Mouse (Mus musculus) lung, embryonic 15.5 days (tissue): ENCODE measurements around the gene Cubn. TPM values are rescaled to one million over a fixed set of nuclear protein-coding genes. Genes with fewer than 3 reads are reported as not detected.

Source experiments
- ATAC-seq: fragments of 200-750 bp; cut with Nextera tagmentation; 2 replicates; pipeline ENCODE4 v1.8.0; 2017; ENCODE audit warnings: moderate number of reproducible peaks, borderline replicate concordance; ENCODE audit not compliant: low FRiP score, low TSS enrichment; ENCODE audit errors: extremely low read depth
- H3K27ac ChIP-seq: fragments of 300-500 bp; sonication (generic); 2 replicates; pipeline ENCODE4 v1.5.1; 2015; ENCODE audit warnings: moderate library complexity, mild to moderate bottlenecking, inconsistent platforms
- H3K27me3 ChIP-seq: fragments of 300-500 bp; sonication (generic); 2 replicates; pipeline ENCODE4 v1.6.1; 2015; ENCODE audit warnings: inconsistent platforms
- H3K36me3 ChIP-seq: fragments of 300-500 bp; sonication (generic); 2 replicates; pipeline ENCODE4 v1.6.1; 2015; ENCODE audit warnings: inconsistent platforms
- H3K4me1 ChIP-seq: fragments of 300-500 bp; sonication (generic); 2 replicates; pipeline ENCODE4 v1.6.1; 2015; ENCODE audit warnings: inconsistent platforms
- H3K4me2 ChIP-seq: fragments of 300-500 bp; sonication (generic); 2 replicates; pipeline ENCODE4 v1.6.1; 2015; ENCODE audit warnings: inconsistent platforms, mild to moderate bottlenecking, moderate library complexity
- H3K4me3 ChIP-seq: fragments of 300-500 bp; sonication (generic); 2 replicates; pipeline ENCODE4 v1.5.1; 2015; ENCODE audit warnings: mild to moderate bottlenecking, inconsistent platforms
- H3K9ac ChIP-seq: fragments of 300-500 bp; sonication (generic); 2 replicates; pipeline ENCODE4 v1.6.1; 2015; ENCODE audit warnings: inconsistent platforms
- H3K9me3 ChIP-seq: fragments of 300-500 bp; sonication (generic); 2 replicates; pipeline ENCODE4 v1.6.1; 2016; ENCODE audit warnings: inconsistent platforms
- WGBS: fragments of 180-500 bp; shearing (Covaris S2); methylation state at CpG from one replicate; pipeline ENCODE4 v1.1.7; 2015; 5-methylcytosine and 5-hydroxymethylcytosine counted together
- polyA plus RNA-seq: library from polyadenylated mRNA; unstranded; fragments of >200 nt; fragmentation: Nextera tagmentation; extraction: Ambion mirVana; gene quantifications from 2 replicates; pipeline ENCODE4 v1.2.1, GENCODE M21; 2015

The Cubn gene
- polyA plus RNA-seq, 1 experiment from 2014 or later = 0.76 TPM

- no peak overlapping the region for H3K4me3 ChIP-seq
- no peak overlapping the region for H3K9ac ChIP-seq
- no peak overlapping the region for H3K4me2 ChIP-seq
- no peaks in the 10 kb centered on the region for H3K9me3 ChIP-seq
- no peak for ATAC-seq
- no peaks in the 10 kb centered on the region for H3K36me3 ChIP-seq
- H3K27me3 ChIP-seq = no peaks in the 10 kb centered on the region
- H3K4me1 ChIP-seq = peaks cover 23% of the 10 kb centered on the region
- H3K27ac ChIP-seq = peak overlapping the region; percentile 90
- 45% methylated on average over 10 of the region's 10 CpGs for WGBS
These were observed 120.4 kb downstream of the Cubn start for GRCm38 (mm10) chr2:13371072-13371796.

GRCm38 (mm10) chr2:13370556-13370955 lies 121.1 kb downstream of the Cubn start:
- 0 out of 2 replicates have a peak overlapping the region, but pooled peaks have one; percentile 90 for H3K27ac ChIP-seq
- WGBS = 51% methylated on average over 2 of the region's 2 CpGs

GRCm38 (mm10) chr2:13368517-13368916 lies 123.1 kb downstream of the Cubn start:
- 61% methylated on average over 3 of the region's 3 CpGs for WGBS
- Histone ChIP-seq H3K27me3 (no peaks in the 10 kb centered on the region), H3K9me3 (no peaks in the 10 kb centered on the region), H3K4me2 (no peak overlapping the region), H3K4me3 (no peak overlapping the region), H3K27ac (no peak overlapping the region), H3K36me3 (no peaks in the 10 kb centered on the region), H3K9ac (no peak overlapping the region), H3K4me1 (peaks cover 23% of the 10 kb centered on the region)
- no peak for ATAC-seq

More at GRCm38 (mm10) chr2:13370556-13370955, 121.1 kb downstream of the Cubn start:
- Histone ChIP-seq H3K9me3 (no peaks in the 10 kb centered on the region), H3K36me3 (no peaks in the 10 kb centered on the region), H3K4me2 (no peak overlapping the region), H3K9ac (no peak overlapping the region), H3K4me1 (peaks cover 23% of the 10 kb centered on the region), H3K27me3 (no peaks in the 10 kb centered on the region), H3K4me3 (no peak overlapping the region)
- ATAC-seq = no peak

- H3K4me2 ChIP-seq = no peak overlapping the region
- peak; percentile 57; the same call in 1 of the 2 replicates for ATAC-seq
- no peaks in the 10 kb centered on the region for H3K36me3 ChIP-seq
- H3K4me3 ChIP-seq = no peak overlapping the region
- H3K4me1 ChIP-seq = peaks cover 12% of the 10 kb centered on the region
- 48% methylated on average over 7 of the region's 7 CpGs for WGBS
- H3K27ac ChIP-seq = no peak overlapping the region
- H3K9me3 ChIP-seq = no peaks in the 10 kb centered on the region
- H3K27me3 ChIP-seq = no peaks in the 10 kb centered on the region
- no peak overlapping the region for H3K9ac ChIP-seq
These were observed 133.6 kb downstream of the Cubn start for GRCm38 (mm10) chr2:13357885-13358552.

- H3K4me1 ChIP-seq = 0 out of 2 replicates have a peak, but pooled peaks cover 2% of the 10 kb centered on the region
- H3K36me3 ChIP-seq = no peaks in the 10 kb centered on the region
- H3K9ac ChIP-seq = no peak overlapping the region
- no peak for ATAC-seq
- H3K4me3 ChIP-seq = no peak overlapping the region
- WGBS = 86% methylated on average over 3 of the region's 3 CpGs
- no peak overlapping the region for H3K27ac ChIP-seq
- H3K4me2 ChIP-seq = no peak overlapping the region
- no peaks in the 10 kb centered on the region for H3K27me3 ChIP-seq
- H3K9me3 ChIP-seq = no peaks in the 10 kb centered on the region
These were observed 138.8 kb downstream of the Cubn start for GRCm38 (mm10) chr2:13352775-13353174.

GRCm38 (mm10) chr2:13352112-13352728 lies 139.4 kb downstream of the Cubn start:
- H3K9ac ChIP-seq = no peak overlapping the region
- no peak for ATAC-seq
- 80% methylated on average over 1 of the region's 1 CpGs for WGBS
- H3K4me2 ChIP-seq = no peak overlapping the region
- no peak overlapping the region for H3K4me3 ChIP-seq
- H3K27me3 ChIP-seq = no peaks in the 10 kb centered on the region
- H3K4me1 ChIP-seq = no peaks in the 10 kb centered on the region
- no peak overlapping the region for H3K27ac ChIP-seq
- H3K9me3 ChIP-seq = no peaks in the 10 kb centered on the region
- H3K36me3 ChIP-seq = no peaks in the 10 kb centered on the region

- Histone ChIP-seq H3K4me3 (no peak overlapping the region), H3K9ac (no peak overlapping the region), H3K4me2 (no peak overlapping the region), H3K27me3 (no peaks in the 10 kb centered on the region), H3K27ac (0 out of 2 replicates have a peak overlapping the region, but pooled peaks have one; percentile 24), H3K36me3 (no peaks in the 10 kb centered on the region), H3K9me3 (no peaks in the 10 kb centered on the region), H3K4me1 (no peaks in the 10 kb centered on the region)
- no peak; the same call in 1 of the 2 replicates for ATAC-seq
- WGBS = 44% methylated on average over 7 of the region's 7 CpGs
These were observed 149.2 kb downstream of the Cubn start for GRCm38 (mm10) chr2:13342325-13342926.

GRCm38 (mm10) chr2:13335446-13335845 lies 156.2 kb downstream of the Cubn start:
- Histone ChIP-seq H3K9me3 (no peaks in the 10 kb centered on the region), H3K9ac (no peak overlapping the region), H3K27me3 (no peaks in the 10 kb centered on the region), H3K36me3 (no peaks in the 10 kb centered on the region), H3K4me2 (no peak overlapping the region), H3K4me1 (no peaks in the 10 kb centered on the region), H3K4me3 (no peak overlapping the region), H3K27ac (no peak overlapping the region)
- no peak for ATAC-seq
- 48% methylated on average over 4 of the region's 4 CpGs for WGBS

GRCm38 (mm10) chr2:13329754-13330417 lies 161.7 kb downstream of the Cubn start:
- 45% methylated on average over 4 of the region's 4 CpGs for WGBS
- Histone ChIP-seq H3K27me3 (no peaks in the 10 kb centered on the region), H3K4me2 (no peak overlapping the region), H3K27ac (peak overlapping the region; percentile 60), H3K36me3 (no peaks in the 10 kb centered on the region), H3K9me3 (no peaks in the 10 kb centered on the region), H3K4me1 (no peaks in the 10 kb centered on the region), H3K4me3 (no peak overlapping the region), H3K9ac (no peak overlapping the region)
- 0 out of 2 replicates have a peak, but pooled peaks have one; percentile 31 for ATAC-seq

- Histone ChIP-seq H3K9me3 (no peaks in the 10 kb centered on the region), H3K27ac (no peak overlapping the region), H3K36me3 (no peaks in the 10 kb centered on the region), H3K4me3 (no peak overlapping the region), H3K27me3 (no peaks in the 10 kb centered on the region), H3K9ac (no peak overlapping the region), H3K4me2 (no peak overlapping the region), H3K4me1 (no peaks in the 10 kb centered on the region)
- no peak for ATAC-seq
- WGBS = 75% methylated on average over 3 of the region's 3 CpGs
These were observed 188.2 kb downstream of the Cubn start for GRCm38 (mm10) chr2:13303376-13303775.

- no peaks in the 10 kb centered on the region for H3K27me3 ChIP-seq
- H3K9ac ChIP-seq = no peak overlapping the region
- 25% methylated on average over 3 of the region's 3 CpGs for WGBS
- H3K4me3 ChIP-seq = no peak overlapping the region
- H3K27ac ChIP-seq = no peak overlapping the region
- no peak overlapping the region for H3K4me2 ChIP-seq
- H3K9me3 ChIP-seq = no peaks in the 10 kb centered on the region
- no peaks in the 10 kb centered on the region for H3K4me1 ChIP-seq
- H3K36me3 ChIP-seq = no peaks in the 10 kb centered on the region
- ATAC-seq = no peak
These were observed 192.6 kb downstream of the Cubn start for GRCm38 (mm10) chr2:13299031-13299430.
